Mouse (Mus musculus) brain, embryonic 14.5 days (tissue): ENCODE results near the gene Tssk1.

ENCODE experiments used
- CTCF ChIP-seq: fragments of 200-500 bp; IDR thresholded peaks from 2 replicates; pipeline ENCODE4 v1.5.1; 2012; ENCODE audit warnings: inconsistent platforms, mild to moderate bottlenecking, moderate library complexity, borderline replicate concordance; ENCODE audit not compliant: insufficient read depth, insufficient read length; ENCODE audit errors: extremely low read depth
- POLR2A ChIP-seq: fragments of 200-500 bp; IDR thresholded peaks from 2 replicates; pipeline ENCODE4 v1.6.1; 2012; ENCODE audit warnings: mild to moderate bottlenecking, inconsistent platforms, borderline replicate concordance; ENCODE audit not compliant: poor library complexity, insufficient read depth, insufficient read length, severe bottlenecking; ENCODE audit errors: extremely low read depth

DNA sequence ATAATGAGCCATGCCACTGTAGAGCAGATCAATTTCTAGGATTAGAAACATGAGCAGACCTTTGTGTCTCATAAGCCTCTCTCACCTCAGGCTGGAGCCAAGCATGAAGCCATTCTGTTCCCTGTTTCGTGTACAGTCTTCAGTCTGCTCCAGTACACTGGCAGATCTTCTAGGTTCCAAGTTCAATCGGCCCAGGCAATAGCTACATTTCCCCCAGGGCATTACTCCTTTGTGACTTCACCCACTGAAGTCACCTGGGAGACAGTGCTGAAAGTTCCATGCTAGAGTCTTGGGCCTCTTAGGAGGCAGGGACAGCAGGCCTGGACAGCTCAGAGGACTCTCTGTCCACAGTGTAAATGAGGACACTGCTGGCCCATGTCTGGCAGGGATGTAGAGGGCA, at the start of gene Tssk1:
- TF ChIP-seq POLR2A (no peak), CTCF (no peak)
